Comparison of ENCODE assay signal across 9 mouse cellular contexts in genomic region chr16:34352747-34353146, GRCm38 (mm10).
DNase-seq lines count a peak whose midpoint lies in the region; ATAC-seq and TF ChIP-seq lines count a peak whose summit lies in the region.
"Had no signal": no experiment of that assay in that cellular context is flagged by ENCODE, and none has a peak within 500 bp of the region (broad histone marks: within the 10 kb centered on the region; RNA-seq: fewer than 3 reads in every experiment).

No protein-coding gene starts in this region.

- no peak overlapping the region for H3K9ac ChIP-seq in kidney, embryonic 14.5 days (ENCODE audit: low read depth, low read length)
- no peak overlapping the region for H3K9ac ChIP-seq in lung, embryonic 14.5 days

- peaks cover 5% of the 10 kb centered on the region; the same call in 1 of the 2 replicates for H3K36me3 ChIP-seq in kidney, embryonic 14.5 days (ENCODE audit: control insufficient read depth, insufficient read depth, low read length)
- H3K36me3 ChIP-seq in lung, embryonic 14.5 days (ENCODE audit: insufficient read depth) = peaks cover 7% of the 10 kb centered on the region; the same call in 1 of the 2 replicates

- peak; percentile 48 for DNase-seq in embryo, embryonic 11 days
- DNase-seq in heart, adult 8-10 months (ENCODE audit: low spot score) = peak; percentile 76
- DNase-seq in lung, embryonic 14.5 days = peak; percentile 84
- DNase-seq in left cerebral cortex, adult 18-20 months (ENCODE audit: low spot score in 2 of 2) = no peak
- DNase-seq in thymus, postnatal 25 days = no peak
- DNase-seq: cerebellum, adult 8-10 months had no signal

- WGBS in kidney, embryonic 14.5 days = 13% methylated on average over 6 of the region's 6 CpGs
- WGBS in lung, embryonic 14.5 days = 12% methylated on average over 6 of the region's 6 CpGs

- no peaks in the 10 kb centered on the region for H3K27me3 ChIP-seq in kidney, embryonic 14.5 days (ENCODE audit: control insufficient read depth, insufficient read depth, low read length)
- H3K27me3 ChIP-seq in lung, embryonic 14.5 days (ENCODE audit: insufficient read depth, low read length) = no peaks in the 10 kb centered on the region

- no peak overlapping the region for H3K4me3 ChIP-seq in kidney, embryonic 14.5 days (ENCODE audit: low read length)
- H3K4me3 ChIP-seq in lung, embryonic 14.5 days (ENCODE audit: low read depth, low read length) = no peak overlapping the region

- 0 out of 2 replicates have a peak, but pooled peaks cover 13% of the 10 kb centered on the region for H3K4me1 ChIP-seq in kidney, embryonic 14.5 days (ENCODE audit: control insufficient read depth, insufficient read depth, low read length)
- peaks cover 8% of the 10 kb centered on the region; the same call in 1 of the 2 replicates for H3K4me1 ChIP-seq in lung, embryonic 14.5 days (ENCODE audit: insufficient read depth)

- no peak for TF ChIP-seq CTCF in lung, embryonic 14.5 days (IDR thresholded peaks at IDR 0.05; ENCODE audit: low read depth)

- H3K27ac ChIP-seq in kidney, embryonic 14.5 days (ENCODE audit: low read depth, low read length) = no peak overlapping the region
- peak overlapping the region; percentile 28; the same call in 1 of the 2 replicates for H3K27ac ChIP-seq in lung, embryonic 14.5 days (ENCODE audit: low read depth)

- ATAC-seq in kidney, embryonic 14.5 days (ENCODE audit: low FRiP score, low TSS enrichment) = 0 out of 2 replicates have a peak, but pooled peaks have one; percentile 57
- ATAC-seq in lung, embryonic 14.5 days (ENCODE audit: insufficient read depth) = peak; percentile 90
- no peak for ATAC-seq in CD4-positive, CD25-positive, alpha-beta regulatory T cell, adult 4 months
- no peak for ATAC-seq in monocyte, adult 5-6 weeks (replicated peaks; ENCODE audit: insufficient number of reproducible peaks, low FRiP score, low TSS enrichment, poor library complexity, severe bottlenecking)

- no peak overlapping the region for H3K4me2 ChIP-seq in kidney, embryonic 14.5 days (replicated peaks; ENCODE audit: low read depth, low read length)
- H3K4me2 ChIP-seq in lung, embryonic 14.5 days = peak overlapping the region; percentile 18; the same call in 1 of the 2 replicates

- no peaks in the 10 kb centered on the region for H3K9me3 ChIP-seq in kidney, embryonic 14.5 days (ENCODE audit: control insufficient read depth, low read length)
- no peaks in the 10 kb centered on the region for H3K9me3 ChIP-seq in lung, embryonic 14.5 days (ENCODE audit: low read depth, low read length)

Comparison
In these comparisons a context has a peak if more than half of its experiments do, and no peak if none do; other contexts are left out.
1. DNase-seq: peak in embryo, embryonic 11 days (single experiment), heart, adult 8-10 months (single experiment) and lung, embryonic 14.5 days (single experiment); none in left cerebral cortex, adult 18-20 months (0 of 2) and thymus, postnatal 25 days (single experiment).
2. ATAC-seq: peak in kidney, embryonic 14.5 days (single experiment) and lung, embryonic 14.5 days (single experiment); none in CD4-positive, CD25-positive, alpha-beta regulatory T cell, adult 4 months (single experiment) and monocyte, adult 5-6 weeks (single experiment).